Mouse (Mus musculus): Measurements from ENCODE around the gene Sirt6.

Sirt6 gene

DNA sequence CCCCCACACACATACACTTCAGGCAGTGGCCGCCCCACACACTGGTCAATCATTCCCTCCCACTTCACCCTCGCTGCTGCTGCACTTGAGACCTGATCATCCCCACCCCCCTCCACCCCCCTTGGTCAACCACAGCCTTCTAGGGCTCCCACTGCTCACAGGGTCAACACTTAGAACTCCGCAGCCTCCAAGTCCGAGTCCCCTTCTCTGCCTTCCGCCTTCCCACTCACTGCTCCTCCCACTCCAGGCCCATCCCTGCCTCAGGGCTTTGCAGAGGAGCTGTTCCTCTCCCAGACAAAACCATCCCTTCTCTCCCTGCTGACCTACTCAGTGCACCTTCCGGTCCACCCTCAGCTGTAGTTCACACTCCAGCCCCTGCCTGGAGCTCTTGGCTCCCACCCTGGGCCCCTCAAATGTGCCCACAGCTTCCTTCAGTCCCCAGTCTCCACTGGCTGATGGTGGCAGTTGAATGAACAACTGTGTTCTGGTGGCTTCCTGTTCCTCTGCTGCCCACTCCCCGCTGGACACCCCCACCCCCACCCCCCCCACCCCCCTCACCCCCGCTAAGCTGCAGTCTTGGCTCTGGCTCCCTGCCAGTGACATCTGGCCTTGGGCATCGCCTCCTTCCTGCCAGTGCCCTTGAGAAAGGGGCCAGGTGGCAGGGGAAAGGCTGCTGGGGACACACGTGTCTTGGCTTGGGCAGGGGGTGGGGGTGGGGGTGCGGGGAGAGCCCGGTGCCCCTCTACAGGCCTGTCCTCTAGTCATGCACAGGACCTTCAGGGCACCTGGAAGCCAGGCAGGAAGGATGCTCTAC, 30.3 kb downstream of the Sirt6 start:
- in situ Hi-C loops (cut with MboI, MseI), result no loop called here

DNA sequence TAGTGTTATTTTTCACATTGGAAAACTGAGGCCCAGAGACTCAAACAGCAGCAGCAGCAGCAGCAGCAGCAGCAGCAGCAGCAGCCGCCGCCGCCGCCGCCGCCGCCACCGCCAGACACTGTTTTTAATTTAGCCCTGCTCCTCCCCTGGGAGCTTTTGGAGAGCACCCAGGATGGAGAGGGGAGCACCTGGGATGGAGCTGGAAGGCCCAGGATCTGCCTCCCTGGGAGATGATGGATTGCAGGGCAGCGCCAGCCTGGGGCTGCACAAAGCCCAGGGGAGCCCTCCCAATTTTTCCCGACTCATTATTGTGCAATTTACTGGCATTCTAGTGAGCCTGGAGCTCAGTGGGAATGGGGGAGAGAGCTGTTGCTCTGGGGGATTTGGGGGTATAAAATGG, 31.0 kb downstream of the Sirt6 start:
- in situ Hi-C loops (cut with MboI, MseI), result no loop called here

DNA sequence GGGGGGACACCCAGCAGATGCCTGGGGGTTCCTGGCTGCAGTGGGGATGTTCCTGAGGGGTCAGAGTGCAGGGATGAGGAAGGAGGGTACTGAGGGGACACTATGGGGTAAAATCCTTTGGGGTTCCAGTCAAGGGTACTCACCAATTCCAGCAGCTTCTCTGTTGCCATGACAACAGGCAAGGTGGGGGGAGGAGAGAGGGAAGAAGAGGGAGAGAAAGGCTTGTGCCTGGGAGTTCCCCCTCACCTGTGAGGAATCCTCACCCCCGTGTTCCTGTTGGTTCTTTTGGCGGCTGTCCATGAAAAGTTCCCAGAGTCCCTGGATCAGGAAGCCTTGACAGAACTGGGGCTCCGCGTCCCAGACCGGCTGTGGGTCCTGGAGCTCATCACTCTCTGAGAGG, 32.0 kb downstream of the Sirt6 start:
- in situ Hi-C loops (cut with MboI, MseI), result no loop called here

DNA sequence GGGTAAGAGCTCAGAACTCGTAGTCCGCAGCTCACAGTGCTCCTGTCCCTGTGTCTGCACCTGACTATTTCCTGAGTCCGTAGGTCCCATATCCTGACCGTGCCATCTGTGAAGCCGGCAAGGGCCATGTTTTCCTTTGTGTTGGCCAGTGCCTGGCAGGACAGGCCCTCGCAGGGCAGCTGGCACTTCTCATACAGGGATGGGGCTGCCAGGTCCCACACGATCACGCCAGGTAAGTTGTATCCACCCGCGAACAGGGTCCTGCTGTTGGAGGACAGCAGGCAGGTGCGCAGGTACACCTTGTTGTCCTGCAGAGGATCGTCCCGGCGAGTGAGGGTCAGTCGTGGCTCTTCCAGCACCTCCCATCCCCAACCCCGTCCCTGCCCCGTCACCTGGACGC, 33.7 kb downstream of the Sirt6 start:
- in situ Hi-C loops (cut with MboI, MseI), result no loop called here

DNA sequence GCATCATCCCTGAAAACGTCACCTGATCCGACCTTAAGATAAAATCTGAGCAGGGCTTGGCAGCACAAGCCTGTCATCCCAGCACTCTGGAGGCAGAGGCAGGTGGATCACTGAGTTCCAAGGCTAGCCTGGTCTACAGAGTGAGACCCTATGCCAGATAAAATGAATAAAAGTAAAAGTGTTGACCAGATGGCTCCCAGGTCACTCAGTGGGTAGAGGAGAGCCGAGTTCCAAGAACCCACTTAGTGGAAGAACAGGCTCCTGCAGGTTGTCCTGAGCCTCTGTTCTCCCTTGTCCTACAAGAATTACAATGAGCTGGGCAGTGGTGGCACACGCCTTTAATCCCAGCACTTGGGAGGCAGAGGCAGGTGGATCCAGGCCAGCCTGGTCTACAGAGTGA, 34.4 kb downstream of the Sirt6 start:
- in situ Hi-C loops (cut with MboI, MseI), result no loop called here

DNA sequence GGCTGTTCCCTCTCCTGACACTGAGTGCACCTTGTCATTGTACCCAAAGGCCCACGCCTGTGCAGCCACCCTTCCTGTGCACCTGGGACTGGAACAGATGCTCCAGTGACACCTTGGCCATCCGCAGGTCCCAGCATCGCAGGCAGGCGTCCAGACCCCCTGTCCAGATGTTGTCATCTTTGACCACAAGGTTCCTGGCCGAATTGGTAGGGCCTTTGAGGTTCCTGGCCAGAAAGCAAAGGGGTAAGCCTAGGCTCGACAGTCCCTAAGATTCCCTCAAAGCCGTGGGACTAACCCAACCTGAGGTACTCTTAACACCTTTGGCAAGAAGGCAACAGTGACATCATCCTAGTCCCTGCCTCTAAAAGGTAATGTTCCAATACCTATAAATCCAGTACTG, 35.0 kb downstream of the Sirt6 start:
- in situ Hi-C loops (cut with MboI, MseI), result no loop called here

DNA sequence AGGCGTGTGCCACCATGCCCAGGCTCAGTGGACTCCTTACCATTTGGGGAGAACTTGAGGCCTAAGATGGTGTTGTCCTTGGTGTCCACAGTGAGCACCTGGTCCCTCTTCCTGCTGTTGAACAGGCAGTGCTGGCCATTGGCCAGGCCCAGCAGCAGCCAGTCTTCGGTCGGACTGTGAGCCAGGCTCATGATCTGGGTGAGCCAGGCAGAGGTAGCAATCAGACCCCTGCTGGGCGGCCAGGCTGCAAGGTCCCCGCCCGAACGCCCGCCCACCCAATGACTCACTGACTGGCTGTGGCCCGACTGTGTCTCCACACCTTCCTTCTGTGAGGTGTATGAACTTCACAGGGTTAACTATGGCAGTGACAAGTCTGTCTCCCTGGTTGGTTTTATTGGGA, 35.8 kb downstream of the Sirt6 start:
- in situ Hi-C loops (cut with MboI, MseI), result no loop called here

DNA sequence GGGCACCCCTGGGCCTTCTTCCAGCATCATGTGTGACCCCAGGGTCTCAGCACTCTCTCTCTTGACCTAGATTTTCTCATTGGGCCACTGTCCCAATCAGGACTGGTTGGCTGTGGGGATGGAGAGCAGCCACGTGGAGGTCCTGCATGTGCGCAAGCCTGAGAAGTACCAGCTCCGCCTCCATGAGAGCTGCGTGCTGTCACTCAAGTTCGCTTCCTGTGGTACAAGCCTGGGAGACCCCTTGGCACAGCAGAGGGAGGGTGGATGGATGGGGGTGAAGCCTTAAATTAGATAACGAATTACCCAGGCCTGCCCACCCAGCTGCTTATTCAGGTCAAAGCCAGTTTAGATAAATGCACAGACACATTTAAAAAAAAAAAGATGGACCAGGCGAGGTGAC, 38.9 kb downstream of the Sirt6 start:
- in situ Hi-C loops (cut with MboI, MseI), result no loop called here

DNA sequence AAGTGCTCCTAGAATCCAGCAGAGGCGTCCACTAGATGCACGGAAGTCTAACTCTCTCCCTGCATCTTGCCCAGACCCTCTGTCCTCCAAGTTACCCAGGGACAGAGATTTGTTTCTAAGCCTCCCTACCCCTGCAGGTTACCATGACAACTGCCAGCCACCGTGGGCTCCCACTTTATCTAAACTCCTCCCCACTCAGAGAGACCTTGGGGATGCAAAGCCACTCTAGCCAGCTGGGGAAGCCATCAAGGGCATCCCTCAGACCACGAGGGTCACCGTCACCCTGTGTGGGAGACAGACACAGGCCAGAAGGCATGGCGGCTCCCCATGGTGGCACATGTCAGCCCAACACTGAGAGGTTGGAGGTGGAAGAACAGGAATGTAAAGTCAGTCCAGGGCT, 44.2 kb downstream of the Sirt6 start:
- in situ Hi-C loops (cut with MboI, MseI), result no loop called here

DNA sequence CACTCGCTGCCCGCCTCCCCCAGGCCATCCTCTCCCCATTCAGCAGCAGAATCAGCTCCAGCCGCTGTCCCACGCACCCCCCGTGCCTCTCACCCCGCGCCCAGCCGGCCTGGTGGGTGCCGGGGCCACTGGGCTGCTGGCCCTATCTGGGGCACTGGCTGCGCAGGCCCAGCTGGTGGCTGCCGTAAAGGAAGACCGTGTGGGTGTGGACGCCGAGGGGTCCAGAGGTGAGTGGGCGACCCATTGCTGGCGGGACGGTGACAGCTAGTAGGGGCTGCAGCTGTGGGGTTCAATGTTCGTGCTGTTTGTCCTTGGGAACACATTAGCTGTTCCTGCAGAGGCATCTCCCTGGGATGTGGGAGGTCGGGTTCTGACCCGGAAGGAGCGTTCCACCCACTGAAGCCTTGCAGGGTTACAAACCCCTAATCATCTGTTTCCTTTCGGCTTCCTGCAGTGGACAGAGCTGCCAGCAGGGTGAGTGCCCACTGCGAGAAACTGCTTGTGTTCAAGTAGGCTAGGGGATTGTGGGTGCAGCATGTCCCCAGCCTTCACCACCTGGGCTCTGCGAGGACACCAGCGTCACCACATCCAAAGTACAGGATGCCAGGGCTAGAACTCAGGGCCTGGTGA, 47.0 kb downstream of the Sirt6 start:
- in situ Hi-C loops (cut with MboI, MseI), result no loop called here

DNA sequence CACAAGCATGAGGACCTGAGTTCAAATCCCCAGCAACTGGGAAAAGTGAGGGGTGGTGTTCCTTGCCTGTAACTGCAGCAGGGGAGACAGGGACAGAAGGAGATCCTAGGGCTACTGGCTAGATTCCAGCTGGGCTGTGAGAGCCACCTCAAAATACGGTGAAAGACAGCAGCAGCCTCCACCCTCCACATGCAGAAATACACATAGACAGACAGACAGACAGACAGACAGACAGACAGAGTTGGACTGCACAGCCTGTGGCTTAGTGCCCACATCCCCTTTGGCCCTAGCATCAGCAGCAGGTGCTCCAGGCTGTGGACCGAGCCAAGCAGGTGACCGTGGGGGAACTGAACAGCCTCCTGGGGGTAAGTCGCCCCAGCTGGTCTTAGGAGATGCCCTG, 47.6 kb downstream of the Sirt6 start:
- in situ Hi-C loops (cut with MboI, MseI), result no loop called here

DNA sequence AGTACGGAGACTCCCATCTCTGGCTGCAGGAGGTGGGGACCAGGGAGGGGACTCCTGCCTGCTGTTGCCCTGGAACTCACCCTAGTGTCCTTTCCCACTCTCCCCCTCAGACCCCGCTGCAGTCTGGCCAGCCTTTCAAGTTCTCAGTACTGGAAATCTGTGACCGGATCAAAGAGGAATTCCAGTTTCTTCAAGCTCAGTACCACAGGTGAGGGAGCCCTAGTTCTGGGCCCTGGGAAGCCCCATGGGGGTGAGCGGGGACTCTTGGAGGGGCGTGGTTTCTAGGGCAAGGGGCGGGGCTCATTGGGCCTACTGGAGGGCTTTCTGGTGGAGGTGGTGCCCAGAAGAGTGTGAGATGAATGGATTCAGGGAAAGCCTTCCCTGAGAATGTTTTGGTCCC, 51.9 kb downstream of the Sirt6 start:
- in situ Hi-C loops (cut with MboI, MseI), result no loop called here

DNA sequence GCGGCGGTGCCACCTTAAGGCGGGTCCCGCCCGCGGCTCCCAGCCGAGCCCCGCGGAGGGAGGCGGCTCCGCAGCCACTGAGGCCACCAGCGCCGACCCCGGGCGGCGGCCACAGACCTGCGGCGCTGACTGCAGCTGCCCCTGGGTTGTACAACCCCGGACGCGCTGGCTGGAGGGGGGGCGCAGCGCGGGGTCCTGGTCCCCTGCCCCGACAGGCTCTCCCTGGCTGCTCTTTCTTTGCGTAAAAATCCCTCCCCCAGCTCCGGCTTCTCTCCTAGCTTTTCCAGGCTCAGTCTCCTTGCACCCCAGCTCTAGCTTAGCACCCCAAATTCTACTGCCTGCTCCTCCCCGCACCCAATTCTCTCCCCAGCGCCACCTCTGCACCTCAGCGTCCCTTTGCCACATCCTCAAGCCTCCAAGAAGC, 52.4 kb downstream of the Sirt6 start:
- in situ Hi-C loops (cut with MboI, MseI), result no loop called here

DNA sequence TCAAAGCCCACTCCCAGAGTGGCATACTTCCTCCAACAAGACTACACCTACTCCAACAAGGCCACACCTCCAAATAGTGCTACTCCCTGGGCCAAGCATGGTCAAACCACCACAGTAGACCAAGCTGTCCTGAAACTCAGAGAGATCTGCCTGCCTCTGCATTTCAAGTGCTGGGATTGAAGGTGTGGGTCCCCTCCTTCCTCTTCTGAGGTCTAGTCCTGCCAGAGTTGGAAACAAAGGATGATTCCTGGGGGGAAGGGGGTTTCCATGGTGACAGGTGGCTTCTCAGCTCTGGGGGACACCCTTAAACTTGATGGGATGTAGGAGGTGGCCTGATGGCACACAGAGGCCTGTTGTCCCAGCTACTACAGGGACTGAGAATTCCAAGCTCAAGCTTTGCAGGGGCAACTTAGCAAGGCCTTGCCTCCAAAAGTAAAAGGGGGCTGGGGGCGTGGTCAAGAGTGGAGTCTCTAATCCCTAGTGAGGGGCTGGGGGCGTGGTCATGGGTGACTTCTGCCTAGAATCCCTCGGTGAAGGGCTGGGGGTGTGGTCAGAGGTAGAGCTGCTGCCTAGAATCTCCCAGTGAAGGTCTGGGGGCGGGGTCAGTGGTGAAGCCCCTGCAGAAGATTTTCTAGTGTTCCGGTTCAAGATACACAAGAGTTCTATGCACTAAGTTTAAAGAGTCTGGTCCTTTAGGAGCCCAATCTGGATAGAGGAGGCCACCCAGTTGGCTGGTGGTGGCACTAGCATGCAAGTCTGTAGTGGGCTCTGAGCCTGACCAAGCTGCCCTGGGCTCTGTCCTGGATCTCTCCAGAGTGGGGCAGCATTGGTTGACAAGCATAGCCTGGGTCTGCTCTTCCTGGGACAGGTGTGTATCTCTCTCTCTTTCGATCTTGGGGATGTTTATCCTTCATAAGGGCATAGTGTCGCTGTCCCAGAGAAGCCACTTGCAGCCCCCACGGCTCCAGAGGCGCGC, 53.2 kb downstream of the Sirt6 start, which contains the start of gene Tle2:
Tle2 (plus strand) TSS at position 481 of the 976 bp plus-strand sequence.
- in situ Hi-C loops (cut with MboI, MseI), result no loop called here

DNA sequence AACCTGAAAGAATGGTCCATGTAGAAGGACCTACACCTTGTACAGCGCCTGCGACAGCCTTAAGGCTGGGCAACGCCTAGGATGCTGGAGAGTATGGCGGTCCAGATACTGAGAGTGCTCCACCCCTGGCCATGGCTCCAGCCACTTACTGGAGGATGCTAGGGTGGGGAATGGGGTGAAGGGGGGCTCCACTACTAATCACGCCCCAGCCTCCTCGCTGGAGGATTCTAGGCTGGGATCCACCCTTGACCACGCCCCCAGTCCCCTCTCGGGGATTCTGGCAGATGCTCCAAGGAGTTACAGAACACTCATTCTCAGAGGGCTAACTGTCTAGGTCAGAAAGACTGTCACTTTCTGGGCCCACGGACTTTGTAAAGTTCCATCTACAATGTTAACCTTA, 54.6 kb downstream of the Sirt6 start:
- in situ Hi-C loops (cut with MboI, MseI), result no loop called here

DNA sequence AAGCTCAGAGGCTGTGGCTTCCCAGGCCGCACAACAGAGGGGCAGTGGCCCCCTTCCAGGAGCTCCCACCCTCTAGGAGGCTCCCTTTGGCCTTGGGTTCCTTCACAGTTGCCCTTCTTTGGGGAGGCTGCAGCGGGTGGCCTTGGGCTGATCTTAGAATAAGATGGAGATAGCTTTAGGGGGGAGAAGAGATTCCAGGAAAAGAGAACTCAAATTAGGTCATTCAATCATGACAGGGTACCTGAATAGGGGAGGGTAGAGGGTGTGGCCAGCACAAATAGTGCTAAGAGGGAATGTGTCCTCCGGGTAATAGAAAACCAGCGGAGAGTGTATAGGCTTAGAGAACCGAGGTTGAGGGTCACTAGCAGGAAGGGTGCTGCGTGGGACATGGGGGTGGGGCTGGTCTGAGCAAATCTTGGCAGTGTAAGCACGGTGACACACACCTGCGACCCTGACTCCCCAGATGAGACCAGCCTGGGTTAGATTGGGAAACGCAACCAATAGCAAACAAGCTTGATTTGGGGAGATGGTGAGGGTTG, 55.4 kb downstream of the Sirt6 start:
- in situ Hi-C loops (cut with MboI, MseI), result no loop called here

Measured in T-helper 1 cell (primary cell).